Mouse (Mus musculus) hindbrain, embryonic 15.5 days (tissue): ENCODE data around the gene Slc16a14. TPM values are rescaled to one million over a fixed set of nuclear protein-coding genes. Genes with fewer than 3 reads are reported as not detected.

Source experiments
- ATAC-seq: fragments of 200-750 bp; cut with Nextera tagmentation; 2 replicates; pipeline ENCODE4 v1.8.0; 2017; ENCODE audit warnings: low read depth, moderate number of reproducible peaks, moderate TSS enrichment; ENCODE audit not compliant: low FRiP score
- H3K27ac ChIP-seq: fragments of 300-500 bp; sonication (generic); replicated peaks from 2 replicates; pipeline ENCODE4 v1.5.1; 2015; ENCODE audit warnings: mild to moderate bottlenecking, inconsistent platforms
- H3K27me3 ChIP-seq: fragments of 300-500 bp; sonication (generic); 2 replicates; pipeline ENCODE4 v1.6.1; 2015; ENCODE audit warnings: control low read depth, inconsistent platforms
- H3K36me3 ChIP-seq: fragments of 300-500 bp; sonication (generic); 2 replicates; pipeline ENCODE4 v1.6.1; 2015; ENCODE audit warnings: control low read depth, inconsistent platforms
- H3K4me1 ChIP-seq: fragments of 300-500 bp; sonication (generic); replicated peaks from 2 replicates; pipeline ENCODE4 v1.6.1; 2015; ENCODE audit warnings: control low read depth, inconsistent platforms
- H3K4me2 ChIP-seq: fragments of 300-500 bp; sonication (generic); 2 replicates; pipeline ENCODE4 v1.6.1; 2015; ENCODE audit warnings: moderate library complexity, mild to moderate bottlenecking, inconsistent platforms
- H3K4me3 ChIP-seq: fragments of 300-500 bp; sonication (generic); 2 replicates; pipeline ENCODE4 v1.5.1; 2015; ENCODE audit warnings: mild to moderate bottlenecking, inconsistent platforms
- H3K9ac ChIP-seq: fragments of 300-500 bp; sonication (generic); 2 replicates; pipeline ENCODE4 v1.6.1; 2015; ENCODE audit warnings: inconsistent platforms
- H3K9me3 ChIP-seq: fragments of 300-500 bp; sonication (generic); 2 replicates; pipeline ENCODE4 v1.6.1; 2016; ENCODE audit warnings: control low read depth, inconsistent platforms
- WGBS: fragments of 180-500 bp; shearing (Covaris S2); methylation state at CpG from one replicate; pipeline ENCODE4 v1.1.7; 2015; 5-methylcytosine and 5-hydroxymethylcytosine counted together
- polyA plus RNA-seq: library from polyadenylated mRNA; unstranded; fragments of >200 nt; fragmentation: Nextera tagmentation; extraction: Ambion mirVana; gene quantifications from 2 replicates; pipeline ENCODE4 v1.2.1, GENCODE M21; 2015

Slc16a14 gene
- polyA plus RNA-seq, 1 experiment from 2014 or later, result 13.1 TPM

GRCm38 (mm10) chr1:84899156-84899555 lies 35.8 kb downstream of the Slc16a14 start:
- no peak for ATAC-seq
- H3K9ac ChIP-seq, result no peak overlapping the region
- no peaks in the 10 kb centered on the region for H3K36me3 ChIP-seq
- no peaks in the 10 kb centered on the region for H3K9me3 ChIP-seq
- no peak overlapping the region for H3K27ac ChIP-seq
- H3K4me2 ChIP-seq, result no peak overlapping the region
- 97% methylated on average over 6 of the region's 6 CpGs for WGBS
- H3K27me3 ChIP-seq, result no peaks in the 10 kb centered on the region
- H3K4me1 ChIP-seq, result no peaks in the 10 kb centered on the region
- no peak overlapping the region for H3K4me3 ChIP-seq

GRCm38 (mm10) chr1:84897364-84897763 lies 37.6 kb downstream of the Slc16a14 start:
- no peaks in the 10 kb centered on the region for H3K36me3 ChIP-seq
- H3K4me2 ChIP-seq, result no peak overlapping the region
- no peak overlapping the region for H3K9ac ChIP-seq
- H3K4me1 ChIP-seq, result no peaks in the 10 kb centered on the region
- WGBS, result 88% methylated on average over 6 of the region's 6 CpGs
- H3K27me3 ChIP-seq, result no peaks in the 10 kb centered on the region
- no peak overlapping the region for H3K27ac ChIP-seq
- no peak overlapping the region for H3K4me3 ChIP-seq
- ATAC-seq, result no peak
- no peaks in the 10 kb centered on the region for H3K9me3 ChIP-seq

- no peak overlapping the region for H3K4me2 ChIP-seq
- H3K27ac ChIP-seq, result no peak overlapping the region
- H3K9me3 ChIP-seq, result no peaks in the 10 kb centered on the region
- no peaks in the 10 kb centered on the region for H3K27me3 ChIP-seq
- H3K9ac ChIP-seq, result no peak overlapping the region
- no peak overlapping the region for H3K4me3 ChIP-seq
- H3K4me1 ChIP-seq, result peaks cover 8% of the 10 kb centered on the region
- ATAC-seq, result no peak
- no peaks in the 10 kb centered on the region for H3K36me3 ChIP-seq
- 92% methylated on average over 9 of the region's 9 CpGs for WGBS
These were observed 43.2 kb downstream of the Slc16a14 start for GRCm38 (mm10) chr1:84891746-84892145.

DNA sequence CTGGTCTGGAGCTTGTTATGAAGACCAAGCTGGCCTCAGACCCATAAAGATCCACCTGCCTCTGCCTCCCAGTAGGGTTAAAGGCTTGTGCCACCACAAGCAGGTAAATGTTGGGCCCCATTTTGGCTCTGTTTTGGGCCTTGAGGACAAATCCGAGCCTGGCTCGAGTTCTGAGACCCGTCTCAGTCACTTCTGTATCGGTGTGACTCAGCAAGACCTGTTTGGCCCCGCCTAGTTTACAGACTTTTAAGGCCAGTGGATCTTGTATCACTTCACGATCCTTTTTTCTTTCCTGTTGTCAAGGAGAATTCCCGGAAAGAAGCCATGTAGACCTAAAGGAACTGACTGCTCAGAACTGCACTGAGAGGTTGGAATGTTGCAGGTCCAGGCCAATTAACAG lies 44.4 kb downstream of the Slc16a14 start:
- H3K9me3 ChIP-seq, result no peaks in the 10 kb centered on the region
- no peaks in the 10 kb centered on the region for H3K27me3 ChIP-seq
- WGBS, result 79% methylated on average over 7 of the region's 7 CpGs
- no peak overlapping the region for H3K9ac ChIP-seq
- H3K27ac ChIP-seq, result peak overlapping the region; percentile 52
- no peaks in the 10 kb centered on the region for H3K36me3 ChIP-seq
- no peak overlapping the region for H3K4me2 ChIP-seq
- no peak for ATAC-seq
- peaks cover 8% of the 10 kb centered on the region for H3K4me1 ChIP-seq
- no peak overlapping the region for H3K4me3 ChIP-seq

GRCm38 (mm10) chr1:84890005-84890393 lies 44.9 kb downstream of the Slc16a14 start:
- Histone ChIP-seq H3K27ac (peak overlapping the region; percentile 52), H3K4me2 (peak overlapping the region; percentile 26), H3K9me3 (no peaks in the 10 kb centered on the region), H3K4me1 (peaks cover 8% of the 10 kb centered on the region), H3K36me3 (no peaks in the 10 kb centered on the region), H3K9ac (no peak overlapping the region), H3K4me3 (no peak overlapping the region), H3K27me3 (no peaks in the 10 kb centered on the region)
- WGBS, result 15% methylated on average over 7 of the region's 7 CpGs
- ATAC-seq, result peak; percentile 74; the same call in 1 of the 2 replicates

- peak; percentile 49; the same call in 1 of the 2 replicates for ATAC-seq
- H3K36me3 ChIP-seq, result no peaks in the 10 kb centered on the region
- 45% methylated on average over 8 of the region's 8 CpGs for WGBS
These were observed 45.5 kb downstream of the Slc16a14 start for GRCm38 (mm10) chr1:84889330-84890004.

DNA sequence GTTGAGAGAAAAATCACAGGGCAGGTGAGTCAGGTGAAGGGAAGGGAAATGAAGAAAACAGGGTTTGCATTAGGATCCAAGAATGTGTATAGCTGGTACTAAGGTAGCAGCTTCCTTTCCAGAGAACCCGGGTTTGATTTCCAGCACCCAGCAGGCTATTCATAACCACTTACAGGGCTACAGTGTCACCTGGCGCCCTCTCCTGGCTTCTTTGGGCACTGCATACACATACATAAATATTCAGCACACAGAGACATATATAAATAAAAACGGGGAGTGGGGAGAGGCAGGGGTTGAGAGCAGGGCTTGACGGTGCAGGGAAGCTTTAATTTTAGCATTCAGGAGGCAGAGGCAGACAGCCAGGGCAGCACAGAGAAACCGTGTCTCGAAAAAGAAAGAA lies 49.0 kb downstream of the Slc16a14 start:
- 89% methylated on average over 6 of the region's 6 CpGs for WGBS
- Histone ChIP-seq H3K27me3 (no peaks in the 10 kb centered on the region), H3K4me3 (no peak overlapping the region), H3K4me2 (no peak overlapping the region), H3K36me3 (no peaks in the 10 kb centered on the region), H3K9me3 (no peaks in the 10 kb centered on the region), H3K4me1 (peaks cover 8% of the 10 kb centered on the region), H3K27ac (no peak overlapping the region), H3K9ac (no peak overlapping the region)
- no peak for ATAC-seq

More at GRCm38 (mm10) chr1:84889330-84890004, 45.5 kb downstream of the Slc16a14 start:
- peak overlapping the region; percentile 26 for H3K4me2 ChIP-seq
- H3K4me3 ChIP-seq, result no peak overlapping the region
- no peaks in the 10 kb centered on the region for H3K9me3 ChIP-seq
- peaks cover 8% of the 10 kb centered on the region for H3K4me1 ChIP-seq
- H3K9ac ChIP-seq, result no peak overlapping the region
- no peak overlapping the region for H3K27ac ChIP-seq
- H3K27me3 ChIP-seq, result no peaks in the 10 kb centered on the region

DNA sequence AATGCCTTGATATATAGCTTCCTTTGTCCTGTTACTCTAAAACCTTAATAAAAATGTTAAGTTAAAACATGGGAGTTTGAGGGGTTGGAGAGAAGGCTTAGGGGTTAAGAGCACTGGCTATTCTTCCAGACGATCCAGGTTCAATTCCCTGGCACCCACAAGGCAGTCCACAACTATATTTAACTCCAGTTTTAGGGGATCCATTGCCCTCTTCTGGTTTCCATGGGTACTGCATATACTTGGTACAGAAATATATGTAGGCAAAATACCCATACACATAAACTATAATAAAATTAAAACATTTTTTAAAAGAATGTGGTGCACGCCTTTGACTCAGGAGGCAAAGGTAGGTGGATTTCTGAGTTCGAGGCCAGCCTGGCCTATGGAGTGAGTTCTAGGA lies 49.8 kb downstream of the Slc16a14 start:
- H3K27ac ChIP-seq, result no peak overlapping the region
- no peaks in the 10 kb centered on the region for H3K9me3 ChIP-seq
- WGBS, result 81% methylated on average over 3 of the region's 3 CpGs

GRCm38 (mm10) chr1:84883889-84884288 lies 51.0 kb downstream of the Slc16a14 start:
- H3K27me3 ChIP-seq, result no peaks in the 10 kb centered on the region
- H3K4me1 ChIP-seq, result no peaks in the 10 kb centered on the region
- no peak overlapping the region for H3K4me2 ChIP-seq
- no peaks in the 10 kb centered on the region for H3K36me3 ChIP-seq
- ATAC-seq, result no peak
- H3K4me3 ChIP-seq, result no peak overlapping the region
- H3K9ac ChIP-seq, result no peak overlapping the region
- WGBS, result 70% methylated on average over 4 of the region's 4 CpGs
- no peaks in the 10 kb centered on the region for H3K9me3 ChIP-seq
- H3K27ac ChIP-seq, result no peak overlapping the region

More for the DNA sequence above, 49.8 kb downstream of the Slc16a14 start:
- Histone ChIP-seq H3K4me3 (no peak overlapping the region), H3K4me2 (no peak overlapping the region), H3K27me3 (no peaks in the 10 kb centered on the region), H3K36me3 (no peaks in the 10 kb centered on the region), H3K4me1 (peaks cover 6% of the 10 kb centered on the region), H3K9ac (no peak overlapping the region)
- no peak for ATAC-seq

DNA sequence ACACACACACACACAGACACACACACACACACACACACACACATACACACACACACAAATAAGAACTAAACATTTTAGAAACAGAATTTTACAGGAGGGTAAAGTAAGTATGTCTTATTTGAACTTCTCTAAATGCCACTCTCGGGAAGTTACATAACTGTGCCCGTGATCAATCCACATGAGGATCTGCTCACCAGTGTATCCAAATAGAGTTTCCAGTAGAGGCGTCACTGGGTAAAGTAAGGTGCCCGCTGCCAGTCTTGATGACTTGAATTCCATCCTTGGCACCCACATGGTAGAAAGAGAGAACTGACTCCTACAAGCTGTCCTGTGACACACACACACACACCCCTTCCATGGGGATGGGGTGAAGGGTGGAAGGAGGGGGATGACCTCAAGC lies 52.0 kb downstream of the Slc16a14 start:
- ATAC-seq, result no peak
- no peaks in the 10 kb centered on the region for H3K27me3 ChIP-seq
- no peaks in the 10 kb centered on the region for H3K9me3 ChIP-seq
- H3K4me1 ChIP-seq, result no peaks in the 10 kb centered on the region
- 97% methylated on average over 4 of the region's 4 CpGs for WGBS
- no peaks in the 10 kb centered on the region for H3K36me3 ChIP-seq
- no peak overlapping the region for H3K27ac ChIP-seq
- H3K4me3 ChIP-seq, result no peak overlapping the region
- no peak overlapping the region for H3K4me2 ChIP-seq
- no peak overlapping the region for H3K9ac ChIP-seq

- no peaks in the 10 kb centered on the region for H3K36me3 ChIP-seq
- no peaks in the 10 kb centered on the region for H3K4me1 ChIP-seq
- no peak overlapping the region for H3K4me3 ChIP-seq
- no peaks in the 10 kb centered on the region for H3K9me3 ChIP-seq
- no peak overlapping the region for H3K4me2 ChIP-seq
- H3K9ac ChIP-seq, result no peak overlapping the region
- H3K27ac ChIP-seq, result no peak overlapping the region
- ATAC-seq, result no peak
- 40% methylated on average over 2 of the region's 2 CpGs for WGBS
- no peaks in the 10 kb centered on the region for H3K27me3 ChIP-seq
These were observed 52.8 kb downstream of the Slc16a14 start for GRCm38 (mm10) chr1:84882066-84882532.

DNA sequence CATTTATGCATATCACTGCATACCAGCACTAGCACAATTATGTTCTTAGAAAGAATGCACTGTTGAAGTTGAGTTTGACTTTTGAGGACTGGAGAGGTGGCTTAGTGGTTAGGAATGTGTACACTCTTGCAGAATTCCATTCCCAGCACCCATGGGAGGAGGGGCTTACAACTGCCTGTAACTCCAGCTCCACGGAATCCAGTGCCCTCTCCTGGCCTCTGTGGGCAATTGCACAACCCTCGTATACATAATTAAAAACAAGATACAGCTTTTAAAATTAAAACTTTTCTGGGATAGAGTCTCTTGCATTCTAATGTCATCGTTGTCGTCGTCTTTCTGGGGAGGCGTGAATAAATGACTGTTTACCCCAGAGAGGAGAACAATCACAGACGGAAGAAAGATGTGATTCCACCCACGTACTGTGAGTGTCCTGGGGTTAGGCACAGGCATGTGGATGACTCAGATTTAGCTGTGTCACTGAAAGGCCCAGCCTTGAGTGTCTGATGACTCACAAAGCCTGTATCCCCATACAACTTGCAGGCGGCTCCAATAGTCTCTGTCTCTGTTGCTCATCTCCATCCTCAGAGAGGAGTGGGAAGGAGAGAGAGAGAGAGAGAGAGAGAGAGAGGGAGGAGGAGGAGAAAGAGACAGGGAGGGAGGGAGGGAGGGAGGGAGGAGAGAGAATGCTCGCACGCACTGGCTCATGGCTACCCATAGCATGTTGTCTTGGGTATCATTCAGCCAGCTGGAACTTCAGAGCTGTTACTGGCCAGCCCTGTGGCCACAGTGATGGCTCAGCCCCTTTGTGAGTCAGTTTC lies 53.5 kb downstream of the Slc16a14 start:
- Histone ChIP-seq H3K27ac (no peak overlapping the region), H3K27me3 (no peaks in the 10 kb centered on the region), H3K4me1 (no peaks in the 10 kb centered on the region), H3K9me3 (no peaks in the 10 kb centered on the region), H3K36me3 (no peaks in the 10 kb centered on the region), H3K9ac (no peak overlapping the region), H3K4me3 (no peak overlapping the region), H3K4me2 (no peak overlapping the region)
- ATAC-seq, result no peak
- 62% methylated on average over 11 of the region's 11 CpGs for WGBS
